Mouse (Mus musculus) stomach, postnatal 0 days (tissue): ENCODE results near the gene Set.

Source experiments
- CTCF ChIP-seq: IDR thresholded peaks from 2 replicates; pipeline ENCODE4 v1.5.1; 2016; ENCODE audit warnings: antibody characterized with exemption, low read depth, mild to moderate bottlenecking, moderate library complexity
- EP300 ChIP-seq: optimal IDR thresholded peaks from 2 replicates; pipeline ENCODE3; 2016; ENCODE audit warnings: antibody characterized with exemption

DNA sequence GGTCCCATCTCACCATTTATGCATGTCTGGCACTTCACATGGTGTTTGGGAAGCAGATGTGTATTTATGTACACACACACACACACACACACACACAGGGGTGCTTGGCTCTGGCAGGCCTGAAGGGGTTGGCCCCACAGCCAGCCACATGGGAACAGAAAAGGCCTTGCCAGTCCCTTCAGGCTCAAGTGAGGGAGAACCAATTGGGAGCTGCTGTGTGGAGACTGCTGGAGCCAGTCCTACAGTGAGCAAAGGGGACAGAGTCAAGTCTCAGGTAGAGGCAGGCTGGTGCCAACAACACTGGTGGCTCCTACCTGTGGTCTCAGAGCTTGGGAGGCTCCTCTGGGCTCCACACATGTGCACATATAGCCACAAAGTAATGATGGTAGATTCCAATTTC lies 17.5 kb upstream of the Set start:
- no peak for TF ChIP-seq CTCF
- TF ChIP-seq EP300 = no peak
